Mouse (Mus musculus): Measurements from ENCODE around the gene Entr1. TPM values are rescaled to one million over a fixed set of nuclear protein-coding genes. Genes with fewer than 3 reads are reported as not detected.

Gene Entr1
- polyA plus RNA-seq (2017; shearing (Covaris generic)): 29.4 TPM

DNA sequence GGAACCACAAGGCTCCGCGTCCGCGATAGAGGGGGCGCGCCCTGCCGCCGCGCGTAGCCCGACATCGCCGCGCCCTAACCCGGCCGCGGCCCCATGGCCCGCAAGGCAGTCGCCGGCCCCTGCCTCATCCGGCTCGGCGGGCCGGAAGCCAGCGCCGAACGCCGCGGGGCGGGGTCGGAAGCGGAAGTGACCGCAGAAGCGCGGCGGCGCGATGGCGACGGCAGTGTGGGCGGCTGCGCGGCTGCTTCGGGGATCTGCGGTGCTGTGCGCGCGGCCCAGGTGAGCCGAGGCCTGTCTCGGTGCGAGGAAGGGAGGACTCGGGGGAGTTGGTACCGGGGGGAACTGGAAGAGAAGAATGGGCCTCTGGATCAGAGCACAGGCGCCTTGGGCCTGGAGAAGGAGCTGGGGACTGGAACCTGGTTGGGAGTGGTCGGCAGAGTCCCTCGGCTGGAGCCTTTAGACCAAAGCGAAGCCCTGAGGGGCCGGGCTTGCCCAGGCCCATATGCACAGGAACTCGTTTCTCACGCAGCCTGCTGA, at the start of gene Entr1, which contains the start of gene Pmpca:
Gene Entr1, minus strand, starts transcription at position 163 of the 537 bp plus-strand sequence.
Gene Pmpca, plus strand, starts transcription at position 186 of the 537 bp plus-strand sequence.

DNA sequence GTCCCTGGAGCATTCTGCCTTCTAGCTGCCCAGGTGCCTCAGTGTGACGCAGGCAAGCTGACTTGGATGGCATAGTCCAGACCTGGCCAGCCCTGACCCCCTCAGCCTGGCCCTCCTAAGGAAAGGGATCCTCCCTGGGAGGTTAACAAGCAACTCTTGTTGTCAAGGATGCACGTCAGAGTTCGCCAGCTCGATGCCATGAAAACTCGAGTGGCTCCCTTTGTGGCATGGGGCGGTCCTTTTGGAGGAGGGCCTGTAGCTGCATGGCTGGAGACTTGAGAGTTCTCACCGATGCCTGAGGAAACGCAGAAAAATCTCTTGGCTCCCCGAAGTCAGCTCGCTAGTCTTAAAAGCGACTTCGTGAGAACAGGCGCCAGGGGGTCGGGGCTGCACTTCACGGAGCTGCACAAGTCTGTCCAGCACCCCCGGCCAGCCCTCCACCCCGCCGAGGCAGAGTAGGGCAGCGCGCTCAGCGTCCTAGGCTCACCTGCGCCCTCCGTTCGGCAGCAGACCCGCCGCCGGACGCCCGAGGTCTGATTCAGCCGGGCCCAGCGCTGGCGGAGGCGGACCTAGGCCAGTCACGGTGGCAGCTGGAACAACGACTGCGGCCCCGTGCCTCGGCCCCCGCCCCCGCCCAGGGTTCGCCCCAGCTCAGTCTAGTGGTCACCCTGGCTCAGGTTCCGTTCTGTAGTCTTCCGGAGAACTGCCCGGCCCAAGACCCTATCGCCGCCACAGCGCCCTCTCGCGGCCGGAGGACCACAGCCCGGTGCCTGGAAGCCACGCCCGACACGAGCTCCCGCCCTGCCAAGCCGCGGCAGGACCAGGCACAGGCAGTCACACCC, 19.6 kb upstream of the Entr1 start, which contains the start of gene Inpp5e:
Gene Inpp5e, minus strand, starts transcription at position 689 of the 842 bp plus-strand sequence.

DNA sequence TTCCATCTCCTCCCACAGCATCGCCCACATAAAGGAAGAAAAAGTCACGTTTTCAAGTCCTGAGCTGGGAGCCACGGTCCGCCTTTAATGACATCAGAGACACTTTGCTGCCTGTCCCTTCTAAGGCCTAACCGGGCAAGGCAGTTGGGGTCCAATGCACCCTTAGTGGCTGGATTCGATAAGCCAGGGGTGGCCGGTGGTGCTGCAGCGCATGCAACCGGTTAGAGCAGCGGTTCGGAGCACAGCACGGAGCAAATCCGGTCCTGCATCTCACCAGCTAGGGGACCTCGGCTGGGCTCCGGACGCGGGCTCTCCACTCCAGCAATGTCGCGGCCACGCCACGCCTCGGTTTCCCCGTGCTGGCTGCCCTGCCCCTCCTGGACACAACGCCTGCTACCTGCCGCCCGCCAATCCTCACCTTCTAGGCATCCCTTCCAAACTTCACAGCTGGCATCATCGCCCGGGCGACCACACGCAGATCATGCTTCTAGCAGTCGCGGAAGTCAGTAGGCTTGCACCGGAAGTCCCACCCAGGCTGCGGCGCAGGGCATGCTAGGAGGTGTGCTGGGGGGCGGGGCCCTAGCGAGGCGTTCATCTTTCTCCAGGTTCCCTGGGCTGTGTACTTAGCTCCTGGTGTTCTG, 8.9 kb downstream of the Entr1 start, which contains the start of gene Snapc4:
Gene Snapc4, minus strand, starts transcription at position 523 of the 641 bp plus-strand sequence.

DNA sequence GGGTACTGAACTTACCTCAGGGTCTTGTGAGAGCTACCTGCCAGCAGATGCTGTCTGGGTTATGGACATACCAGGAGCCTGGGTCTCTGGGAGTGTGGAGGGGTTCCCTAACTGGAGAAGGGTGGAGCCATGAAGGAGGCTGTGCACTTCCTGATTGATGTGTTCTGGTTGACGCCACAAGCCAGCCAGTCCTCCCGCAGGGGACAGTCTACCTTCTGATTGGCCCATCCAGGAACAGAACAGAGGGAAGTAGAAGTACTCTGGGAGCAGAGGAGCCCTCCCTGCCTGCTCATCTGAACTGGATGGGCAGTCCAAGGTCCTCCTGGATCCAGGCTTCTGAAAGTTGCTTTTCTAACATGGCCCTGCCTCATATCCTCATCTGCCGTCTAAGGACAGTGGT, 28.3 kb downstream of the Entr1 start, which contains the start of gene Card9:
Gene Card9, minus strand, starts transcription at position 147 of the 400 bp plus-strand sequence.

DNA sequence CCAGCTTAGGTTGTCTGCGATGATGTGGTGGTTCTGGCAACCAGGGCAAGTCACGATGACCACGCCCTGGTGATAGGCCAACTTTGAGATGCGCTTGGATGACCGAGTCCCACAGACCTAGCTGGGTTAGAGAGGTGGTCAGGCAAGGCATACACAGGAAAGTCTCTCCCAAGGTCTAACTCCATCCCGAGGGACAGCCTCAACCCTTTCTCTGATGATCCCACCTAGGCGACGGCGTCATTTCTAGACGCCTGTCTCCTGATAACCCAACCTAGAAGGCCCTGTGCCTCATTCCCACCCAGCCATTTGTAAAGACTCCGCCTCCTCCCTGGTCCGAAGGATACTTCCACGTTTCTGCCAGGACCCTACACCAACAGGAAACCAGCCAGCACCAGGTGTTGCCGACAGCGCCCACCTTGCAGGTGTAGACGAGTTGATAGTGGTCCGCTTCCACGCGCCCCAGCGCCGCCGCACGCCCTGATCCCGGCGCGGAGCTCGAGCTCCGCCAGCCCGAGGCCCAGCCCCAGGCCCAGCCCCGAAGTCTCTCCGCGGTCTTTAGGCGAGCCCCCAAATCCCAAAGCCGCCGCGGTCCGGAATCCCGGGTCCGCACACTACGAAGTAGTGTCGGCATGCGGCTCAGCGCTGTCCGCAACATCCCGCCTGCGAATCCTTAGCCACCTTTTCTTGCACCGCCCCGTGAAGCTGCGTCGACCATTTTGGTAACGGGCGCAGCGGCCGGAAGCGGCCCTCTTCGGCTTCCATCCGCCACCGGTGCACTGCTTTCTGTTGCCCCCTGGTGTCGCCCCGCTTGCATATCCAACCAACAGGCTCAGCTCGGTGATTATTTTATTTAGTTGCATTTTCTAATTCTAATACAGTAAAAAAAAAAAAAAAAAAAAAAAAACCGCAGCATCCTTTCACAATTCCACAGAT, 37.5 kb downstream of the Entr1 start, which contains the start of gene Dnlz:
Gene Dnlz, minus strand, starts transcription at position 753 of the 933 bp plus-strand sequence.

Other genes starting within 250 kb of the Entr1 start
- gene Lhx3, start 181.0 kb downstream of the Entr1 start, polyA plus RNA-seq (2017; shearing (Covaris generic)): not detected
- 1.6 TPM for gene Qsox2, start 151.8 kb downstream of the Entr1 start, polyA plus RNA-seq (2017; shearing (Covaris generic))
- not detected for gene Ccdc187, start 94.8 kb downstream of the Entr1 start, polyA plus RNA-seq (2017; shearing (Covaris generic))
- gene Gpsm1, start 73.8 kb downstream of the Entr1 start, polyA plus RNA-seq (2017; shearing (Covaris generic)): 5.7 TPM
- 10.2 TPM for gene Dnlz, start 37.2 kb downstream of the Entr1 start, polyA plus RNA-seq (2017; shearing (Covaris generic))
- gene Card9, start 28.4 kb downstream of the Entr1 start, polyA plus RNA-seq (2017; shearing (Covaris generic)): 2.4 TPM
- 65.3 TPM for gene Snapc4, start 8.7 kb downstream of the Entr1 start, polyA plus RNA-seq (2017; shearing (Covaris generic))
- 80.0 TPM for gene Pmpca, start within 50 bp of the Entr1 start, polyA plus RNA-seq (2017; shearing (Covaris generic))
- gene Inpp5e, start 19.9 kb upstream of the Entr1 start, polyA plus RNA-seq (2017; shearing (Covaris generic)): 16.7 TPM
- 68.9 TPM for gene Sec16a, start 55.9 kb upstream of the Entr1 start, polyA plus RNA-seq (2017; shearing (Covaris generic))
- gene Notch1, start 127.3 kb upstream of the Entr1 start, polyA plus RNA-seq (2017; shearing (Covaris generic)): 13.1 TPM
- not detected for gene Egfl7, start 190.7 kb upstream of the Entr1 start, polyA plus RNA-seq (2017; shearing (Covaris generic))
- not detected for gene Gm20532, start 197.3 kb upstream of the Entr1 start, polyA plus RNA-seq (2017; shearing (Covaris generic))
- gene Agpat2, start 215.1 kb upstream of the Entr1 start, polyA plus RNA-seq (2017; shearing (Covaris generic)): 5.9 TPM
- gene Fam69b, start 239.1 kb upstream of the Entr1 start, polyA plus RNA-seq (2017; shearing (Covaris generic)): 1.2 TPM